Mouse (Mus musculus) heart, embryonic 15.5 days (tissue): ENCODE results near the gene Igf2bp3. TPM values are rescaled to one million over a fixed set of nuclear protein-coding genes. Genes with fewer than 3 reads are reported as not detected.

Experiments used
- ATAC-seq: fragments of 200-750 bp; cut with Nextera tagmentation; replicated peaks from 2 replicates; pipeline ENCODE4 v1.8.0; 2017; ENCODE audit warnings: low read depth, moderate TSS enrichment; ENCODE audit not compliant: insufficient number of reproducible peaks, insufficient read depth, low FRiP score
- H3K27ac ChIP-seq: fragments of 300-500 bp; sonication (generic); 2 replicates; pipeline ENCODE4 v1.5.1; 2015; ENCODE audit warnings: mild to moderate bottlenecking, inconsistent platforms
- H3K27me3 ChIP-seq: fragments of 300-500 bp; sonication (generic); 2 replicates; pipeline ENCODE4 v1.6.1; 2015; ENCODE audit warnings: inconsistent platforms
- H3K36me3 ChIP-seq: fragments of 300-500 bp; sonication (generic); 2 replicates; pipeline ENCODE4 v1.6.1; 2015; ENCODE audit warnings: mild to moderate bottlenecking, inconsistent platforms
- H3K4me1 ChIP-seq: fragments of 300-500 bp; sonication (generic); replicated peaks from 2 replicates; pipeline ENCODE4 v1.6.1; 2015; ENCODE audit warnings: inconsistent platforms
- H3K4me2 ChIP-seq: fragments of 300-500 bp; sonication (generic); 2 replicates; pipeline ENCODE4 v1.6.1; 2015; ENCODE audit warnings: inconsistent platforms, mild to moderate bottlenecking, moderate library complexity
- H3K4me3 ChIP-seq: fragments of 300-500 bp; sonication (generic); 2 replicates; pipeline ENCODE4 v1.5.1; 2015; ENCODE audit warnings: mild to moderate bottlenecking, inconsistent platforms
- H3K9ac ChIP-seq: fragments of 300-500 bp; sonication (generic); 2 replicates; pipeline ENCODE4 v1.6.1; 2015; ENCODE audit warnings: mild to moderate bottlenecking, inconsistent platforms
- H3K9me3 ChIP-seq: fragments of 300-500 bp; sonication (generic); replicated peaks from 2 replicates; pipeline ENCODE4 v1.6.1; 2016; ENCODE audit warnings: inconsistent platforms
- WGBS: fragments of 180-500 bp; shearing (Covaris S2); methylation state at CpG from one replicate; pipeline ENCODE4 v1.1.7; 2015; ENCODE audit warnings: mixed read lengths; 5-methylcytosine and 5-hydroxymethylcytosine counted together
- polyA plus RNA-seq: library from polyadenylated mRNA; unstranded; fragments of >200 nt; fragmentation: Nextera tagmentation; extraction: Ambion mirVana; gene quantifications from 2 replicates; pipeline ENCODE4 v1.2.1, GENCODE M21; 2015

Igf2bp3 gene
- polyA plus RNA-seq, 1 experiment from 2014 or later, result 33.0 TPM

DNA sequence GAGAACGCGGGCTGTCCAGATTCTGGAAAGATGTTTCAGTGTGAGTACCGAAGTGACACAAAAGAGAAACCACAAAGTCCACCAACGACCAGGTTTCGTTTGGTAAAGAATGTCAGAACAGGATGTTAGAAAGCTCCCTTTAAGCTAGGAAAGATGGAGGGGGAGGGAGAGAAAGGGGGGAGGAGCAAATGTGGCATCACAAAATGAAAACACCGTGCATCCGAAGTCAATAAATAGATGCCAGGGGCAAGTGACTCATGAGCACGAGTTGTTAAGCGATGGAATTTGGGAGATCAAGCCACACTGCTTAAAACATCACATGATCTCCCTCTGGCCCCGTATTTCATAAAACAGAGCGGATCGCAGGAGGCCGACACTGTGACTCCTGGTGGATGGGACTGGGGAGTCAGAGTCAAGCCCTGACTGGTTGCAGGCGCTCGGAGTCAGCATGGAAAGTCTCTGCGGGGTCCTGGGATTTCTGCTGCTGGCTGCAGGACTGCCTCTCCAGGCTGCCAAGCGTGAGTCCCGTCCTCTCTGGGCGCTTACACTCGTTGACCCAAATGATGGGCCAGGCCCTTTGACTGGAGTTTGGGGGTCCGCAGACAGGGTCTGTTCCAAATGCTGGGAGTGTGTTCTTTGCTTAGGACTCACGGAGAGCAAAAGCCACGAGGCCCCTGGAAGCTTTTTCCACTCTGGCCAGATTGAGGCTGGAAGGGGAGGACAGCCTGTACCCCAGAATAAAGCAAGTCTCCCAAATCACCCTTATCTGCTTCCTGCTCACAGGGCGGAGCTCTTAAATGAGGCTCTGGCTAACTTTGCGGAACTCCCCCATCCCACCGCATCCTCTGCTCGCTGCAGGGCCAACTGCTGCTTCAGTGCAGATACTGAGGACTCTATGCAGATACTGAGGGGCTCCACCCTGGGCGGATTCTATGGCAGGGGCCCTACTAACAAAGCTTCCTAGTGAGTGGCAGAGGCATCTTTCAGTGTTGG is 178.2 kb downstream of the Igf2bp3 start, which contains the start of gene Gpnmb:
TSS of gene Gpnmb (plus strand) at position 272 of the 993 bp plus-strand sequence.
- Histone ChIP-seq H3K4me3 (peak within 1 kb of the TSS; percentile 33), H3K27ac (no peak within 1 kb of the TSS), H3K4me2 (peak within 1 kb of the TSS; percentile 60), H3K4me1 (peaks cover 16% of the 10 kb centered on the region), H3K36me3 (no peaks in the 10 kb centered on the region), H3K27me3 (peaks cover 13% of the 10 kb centered on the region), H3K9ac (0 out of 2 replicates have a peak within 1 kb of the TSS, but pooled peaks have one; percentile 21), H3K9me3 (no peaks in the 10 kb centered on the region)
- 0 out of 2 replicates have a peak, but pooled peaks have one; percentile 22 for ATAC-seq
- 22% methylated on average over 28 of the region's 28 CpGs for WGBS

Other genes starting within 250 kb of the Igf2bp3 start
- not detected in 2 replicates for gene Doxl2, start 240.0 kb downstream of the Igf2bp3 start, polyA plus RNA-seq
- not detected in 2 replicates for gene Svs1, start 228.1 kb downstream of the Igf2bp3 start, polyA plus RNA-seq
- 5.5 and 16.5 TPM in 2 replicates for gene Gpnmb, start 178.4 kb downstream of the Igf2bp3 start, polyA plus RNA-seq
- 55.0 and 60.0 TPM in 2 replicates for gene Malsu1, start 141.2 kb downstream of the Igf2bp3 start, polyA plus RNA-seq
- gene Tra2a, start 49.1 kb upstream of the Igf2bp3 start, polyA plus RNA-seq, result 55.5 and 59.6 TPM in 2 replicates
- gene Ccdc126, start 104.3 kb upstream of the Igf2bp3 start, polyA plus RNA-seq, result 7.7 and 7.9 TPM in 2 replicates
- 3.9 and 4.3 TPM in 2 replicates for gene Fam221a, start 152.8 kb upstream of the Igf2bp3 start, polyA plus RNA-seq
- gene Stk31, start 180.6 kb upstream of the Igf2bp3 start, polyA plus RNA-seq, result 0.11 and 0.20 TPM in 2 replicates